Mouse (Mus musculus) midbrain, postnatal 0 days (tissue): ENCODE measurements around the gene Adam15. TPM values are rescaled to one million over a fixed set of nuclear protein-coding genes. Genes with fewer than 3 reads are reported as not detected.
A peak's percentile ranks its signal among the peaks of the same experiment; 100 is the strongest.

Source experiments
- ATAC-seq: fragments of 200-750 bp; cut with Nextera tagmentation; 2 replicates; pipeline ENCODE4 v1.8.0; 2017; ENCODE audit warnings: moderate number of reproducible peaks, mild to moderate bottlenecking, moderate TSS enrichment, moderate library complexity; ENCODE audit not compliant: low FRiP score
- DNase-seq: peaks from one replicate; pipeline ENCODE4 v3.0.0-alpha.2; 2015; ENCODE audit warnings: low spot score
- H3K27ac ChIP-seq: fragments of 300-500 bp; sonication (generic); 2 replicates; pipeline ENCODE4 v1.5.1; 2014; ENCODE audit warnings: low read depth, mild to moderate bottlenecking, low read length, mixed read lengths
- H3K27me3 ChIP-seq: fragments of 300-500 bp; sonication (generic); 2 replicates; pipeline ENCODE4 v1.6.1; 2014; ENCODE audit warnings: low read length, control low read depth, mixed read lengths; ENCODE audit not compliant: insufficient read depth
- H3K36me3 ChIP-seq: fragments of 300-500 bp; sonication (generic); 2 replicates; pipeline ENCODE4 v1.6.1; 2014; ENCODE audit warnings: low read length, control low read depth, mixed read lengths; ENCODE audit not compliant: insufficient read depth
- H3K4me1 ChIP-seq: fragments of 300-500 bp; sonication (generic); 2 replicates; pipeline ENCODE4 v1.6.1; 2014; ENCODE audit warnings: mild to moderate bottlenecking, control low read depth, antibody characterized with exemption, low read length, mixed read lengths; ENCODE audit not compliant: insufficient read depth
- H3K4me2 ChIP-seq: fragments of 300-500 bp; sonication (generic); 2 replicates; pipeline ENCODE4 v1.6.1; 2014; ENCODE audit warnings: low read depth, mild to moderate bottlenecking, low read length, mixed read lengths; ENCODE audit not compliant: poor library complexity, severe bottlenecking
- H3K4me3 ChIP-seq: fragments of 300-500 bp; sonication (generic); 2 replicates; pipeline ENCODE4 v1.5.1; 2014; ENCODE audit warnings: low read depth, mild to moderate bottlenecking, low read length, moderate library complexity
- H3K9ac ChIP-seq: fragments of 300-500 bp; sonication (generic); replicated peaks from 2 replicates; pipeline ENCODE4 v1.6.1; 2014; ENCODE audit warnings: mild to moderate bottlenecking, low read length, moderate library complexity, mixed read lengths; ENCODE audit not compliant: poor library complexity, severe bottlenecking
- H3K9me3 ChIP-seq: fragments of 300-500 bp; sonication (generic); 2 replicates; pipeline ENCODE4 v1.6.1; 2016; ENCODE audit warnings: low read length, control low read depth
- CTCF ChIP-seq: IDR thresholded peaks from 2 replicates; pipeline ENCODE4 v1.5.1; 2016; ENCODE audit warnings: antibody characterized with exemption, mild to moderate bottlenecking
- WGBS: fragments of 180-500 bp; shearing (Covaris S2); extraction: QIAGEN DNeasy Blood & Tissue Kit; methylation state at CpG from one replicate; pipeline ENCODE4 v1.1.7; 2014; 5-methylcytosine and 5-hydroxymethylcytosine counted together
- polyA plus RNA-seq: library from polyadenylated mRNA; unstranded; fragments of >200 nt; fragmentation: Nextera tagmentation; extraction: Ambion mirVana; gene quantifications from 2 replicates; pipeline ENCODE4 v1.2.1, GENCODE M21; 2015
- total RNA-seq: library from RNA; depleted of rRNA; stranded (reverse); fragments of >200 nt; gene quantifications from 2 replicates; pipeline ENCODE4 v1.2.3, GENCODE M21; 2014

Adam15 gene
- total and polyA plus RNA-seq, 2 experiments from 2014 or later: 73.6 to 88.8 TPM

GRCm38 (mm10) chr3:89394006-89394893, 44.5 kb upstream of the Adam15 start, which contains the start of gene Zbtb7b:
Zbtb7b (minus strand) TSS chr3:89394776.
- 1% methylated on average over 39 of the region's 42 CpGs for WGBS
- H3K4me3 ChIP-seq: peak within 1 kb of the TSS; percentile 54
- peaks cover 19% of the 10 kb centered on the region for H3K4me1 ChIP-seq
- peak within 1 kb of the TSS; percentile 29; the same call in 1 of the 2 replicates for H3K9ac ChIP-seq
- DNase-seq (peak; percentile 59), ATAC-seq (peak; percentile 53)
- no peaks in the 10 kb centered on the region for H3K9me3 ChIP-seq
- peak within 1 kb of the TSS; percentile 38 for H3K27ac ChIP-seq
- H3K27me3 ChIP-seq: peaks cover 14% of the 10 kb centered on the region; the same call in 1 of the 2 replicates
- no peaks in the 10 kb centered on the region for H3K36me3 ChIP-seq
- peak within 1 kb of the TSS; percentile 100 for H3K4me2 ChIP-seq
- peak; percentile 36 for TF ChIP-seq CTCF

- ATAC-seq (peak; percentile 92), DNase-seq (peak; percentile 96)
- H3K4me3 ChIP-seq: peak overlapping the region; percentile 54
- peaks cover 14% of the 10 kb centered on the region; the same call in 1 of the 2 replicates for H3K27me3 ChIP-seq
- no peaks in the 10 kb centered on the region for H3K36me3 ChIP-seq
- H3K9ac ChIP-seq: peak overlapping the region; percentile 29; the same call in 1 of the 2 replicates
- 0% methylated on average over 15 of the region's 15 CpGs for WGBS
- H3K4me2 ChIP-seq: peak overlapping the region; percentile 100
- TF ChIP-seq CTCF: no peak
- H3K27ac ChIP-seq: peak overlapping the region; percentile 38
- peaks cover 19% of the 10 kb centered on the region for H3K4me1 ChIP-seq
- no peaks in the 10 kb centered on the region for H3K9me3 ChIP-seq
Measured at GRCm38 (mm10) chr3:89393605-89394004, 43.8 kb upstream of the Adam15 start.

- Histone ChIP-seq H3K9ac (peak overlapping the region; percentile 61; the same call in 1 of the 2 replicates), H3K36me3 (no peaks in the 10 kb centered on the region), H3K27ac (no peak overlapping the region), H3K27me3 (peaks cover 14% of the 10 kb centered on the region; the same call in 1 of the 2 replicates), H3K4me1 (peaks cover 19% of the 10 kb centered on the region), H3K9me3 (no peaks in the 10 kb centered on the region), H3K4me3 (peak overlapping the region; percentile 54), H3K4me2 (peak overlapping the region; percentile 100)
- DNase-seq: no peak
- no peak for TF ChIP-seq CTCF
- no peak for ATAC-seq
- WGBS: under 1% methylated on average over 18 of the region's 24 CpGs
Measured at GRCm38 (mm10) chr3:89392871-89393311, 43.1 kb upstream of the Adam15 start.

GRCm38 (mm10) chr3:89391663-89392511, 42.1 kb upstream of the Adam15 start:
- Histone ChIP-seq H3K4me1 (peaks cover 19% of the 10 kb centered on the region), H3K4me3 (peak overlapping the region; percentile 54), H3K9me3 (no peaks in the 10 kb centered on the region), H3K9ac (peak overlapping the region; percentile 61), H3K36me3 (no peaks in the 10 kb centered on the region), H3K27me3 (peaks cover 14% of the 10 kb centered on the region; the same call in 1 of the 2 replicates), H3K4me2 (peak overlapping the region; percentile 100), H3K27ac (0 out of 2 replicates have a peak overlapping the region, but pooled peaks have one; percentile 38)
- no peak for ATAC-seq
- DNase-seq: peak; percentile 27
- WGBS: under 1% methylated on average over 47 of the region's 56 CpGs
- peak; percentile 25 for TF ChIP-seq CTCF

GRCm38 (mm10) chr3:89390699-89391662, 41.2 kb upstream of the Adam15 start:
- Histone ChIP-seq H3K9me3 (no peaks in the 10 kb centered on the region), H3K27ac (no peak overlapping the region), H3K4me3 (peak overlapping the region; percentile 54), H3K27me3 (peaks cover 9% of the 10 kb centered on the region; the same call in 1 of the 2 replicates), H3K4me2 (peak overlapping the region; percentile 100), H3K4me1 (peaks cover 15% of the 10 kb centered on the region), H3K9ac (peak overlapping the region; percentile 61), H3K36me3 (no peaks in the 10 kb centered on the region)
- ATAC-seq: no peak
- TF ChIP-seq CTCF: no peak
- WGBS: 16% methylated on average over 19 of the region's 19 CpGs
- no peak for DNase-seq
